Mouse (Mus musculus) hindbrain, embryonic 16.5 days (tissue): ENCODE data around the gene Sept9. TPM values are rescaled to one million over a fixed set of nuclear protein-coding genes. Genes with fewer than 3 reads are reported as not detected.

ENCODE experiments used
- ATAC-seq: fragments of 200-750 bp; cut with Nextera tagmentation; 2 replicates; pipeline ENCODE4 v1.8.0; 2017; ENCODE audit warnings: moderate TSS enrichment, moderate library complexity
- H3K27ac ChIP-seq: fragments of 300-500 bp; sonication (generic); 2 replicates; pipeline ENCODE4 v1.5.1; 2014; ENCODE audit warnings: low read depth, mild to moderate bottlenecking, control low read depth, low read length, moderate library complexity
- H3K27me3 ChIP-seq: fragments of 300-500 bp; sonication (generic); replicated peaks from 2 replicates; pipeline ENCODE4 v1.6.1; 2014; ENCODE audit warnings: low read length; ENCODE audit not compliant: control insufficient read depth, insufficient read depth
- H3K36me3 ChIP-seq: fragments of 300-500 bp; sonication (generic); 2 replicates; pipeline ENCODE4 v1.6.1; 2014; ENCODE audit warnings: mild to moderate bottlenecking, low read length, moderate library complexity, mixed read lengths; ENCODE audit not compliant: control insufficient read depth, insufficient read depth
- H3K4me1 ChIP-seq: fragments of 300-500 bp; sonication (generic); 2 replicates; pipeline ENCODE4 v1.6.1; 2014; ENCODE audit warnings: low read depth, low read length; ENCODE audit not compliant: control insufficient read depth, insufficient read depth
- H3K4me2 ChIP-seq: fragments of 300-500 bp; sonication (generic); 2 replicates; pipeline ENCODE4 v1.6.1; 2014; ENCODE audit warnings: mild to moderate bottlenecking, low read length, control low read depth, moderate library complexity
- H3K4me3 ChIP-seq: fragments of 300-500 bp; sonication (generic); 2 replicates; pipeline ENCODE4 v1.5.1; 2014; ENCODE audit warnings: mild to moderate bottlenecking, low read length, control low read depth, moderate library complexity
- H3K9ac ChIP-seq: fragments of 300-500 bp; sonication (generic); 2 replicates; pipeline ENCODE4 v1.6.1; 2014; ENCODE audit warnings: low read depth, mild to moderate bottlenecking, control low read depth, low read length, moderate library complexity
- H3K9me3 ChIP-seq: fragments of 300-500 bp; sonication (generic); 2 replicates; pipeline ENCODE4 v1.6.1; 2014; ENCODE audit warnings: mild to moderate bottlenecking, low read length, moderate library complexity; ENCODE audit not compliant: control insufficient read depth
- WGBS: fragments of 180-500 bp; shearing (Covaris S2); extraction: QIAGEN DNeasy Blood & Tissue Kit; methylation state at CpG from one replicate; pipeline ENCODE4 v1.1.7; 2014; 5-methylcytosine and 5-hydroxymethylcytosine counted together
- polyA plus RNA-seq: library from polyadenylated mRNA; unstranded; fragments of >200 nt; fragmentation: Nextera tagmentation; extraction: Ambion mirVana; gene quantifications from 2 replicates; pipeline ENCODE4 v1.2.1, GENCODE M21; 2015

Gene Sept9
- polyA plus RNA-seq, 1 experiment from 2014 or later: 109 TPM

- no peak overlapping the region for H3K27ac ChIP-seq
- 72% methylated on average over 8 of the region's 8 CpGs for WGBS
- no peak overlapping the region for H3K4me2 ChIP-seq
- H3K9me3 ChIP-seq: no peaks in the 10 kb centered on the region
- H3K4me1 ChIP-seq: peaks cover 18% of the 10 kb centered on the region
- no peak overlapping the region for H3K4me3 ChIP-seq
- H3K27me3 ChIP-seq: no peaks in the 10 kb centered on the region
- ATAC-seq: no peak
- no peak overlapping the region for H3K9ac ChIP-seq
- H3K36me3 ChIP-seq: no peaks in the 10 kb centered on the region
Observed at GRCm38 (mm10) chr11:117233818-117234217, 34.4 kb downstream of the Sept9 start.

DNA sequence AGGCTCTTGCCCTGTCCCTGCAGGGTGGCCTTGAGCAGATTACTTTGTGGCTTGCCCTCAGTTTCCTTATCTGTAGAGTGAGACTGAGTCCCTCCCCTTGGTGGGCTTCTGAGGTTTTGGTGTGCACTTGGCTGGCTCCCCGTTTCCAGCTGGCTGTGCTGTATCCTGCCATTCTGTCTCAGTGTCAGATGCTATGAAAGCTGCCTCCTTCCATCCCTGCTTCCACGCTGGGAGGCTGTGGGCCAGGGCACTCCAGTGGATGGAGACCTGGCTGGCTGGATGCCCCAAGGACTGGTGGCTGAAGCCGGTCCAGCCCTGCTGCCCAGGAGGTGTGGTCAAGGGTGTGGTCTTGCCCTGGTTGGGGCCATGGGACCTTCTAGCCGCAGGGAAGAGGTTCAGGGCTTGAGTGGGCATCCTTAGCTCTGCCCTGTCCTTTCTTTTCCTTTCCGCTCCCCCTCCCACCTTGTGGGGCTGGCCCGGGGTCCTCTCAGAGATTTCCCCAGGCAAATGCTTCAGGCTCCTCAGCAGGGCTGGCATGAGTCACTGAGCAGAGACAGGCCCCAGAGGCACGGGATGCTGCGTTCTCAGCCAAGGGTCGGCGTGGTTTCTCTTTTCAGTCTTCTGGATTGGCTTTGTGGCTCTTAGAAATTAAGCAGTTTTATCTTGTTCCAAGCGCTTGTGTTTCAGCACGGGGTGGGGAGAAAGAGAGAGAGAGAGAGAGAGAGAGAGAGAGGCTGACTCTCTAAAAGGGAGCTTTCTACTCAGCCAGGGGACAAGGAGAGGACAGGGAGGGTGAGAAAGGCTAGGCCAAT lies 35.8 kb downstream of the Sept9 start:
- peaks cover 18% of the 10 kb centered on the region for H3K4me1 ChIP-seq
- peak; percentile 62 for ATAC-seq
- 35% methylated on average over 10 of the region's 12 CpGs for WGBS
- no peaks in the 10 kb centered on the region for H3K36me3 ChIP-seq
- no peaks in the 10 kb centered on the region for H3K27me3 ChIP-seq
- no peak overlapping the region for H3K4me3 ChIP-seq
- H3K4me2 ChIP-seq: no peak overlapping the region
- H3K27ac ChIP-seq: no peak overlapping the region
- peak overlapping the region; percentile 12; the same call in 1 of the 2 replicates for H3K9ac ChIP-seq
- no peaks in the 10 kb centered on the region for H3K9me3 ChIP-seq

GRCm38 (mm10) chr11:117235898-117236459 lies 36.5 kb downstream of the Sept9 start:
- no peak overlapping the region for H3K9ac ChIP-seq
- WGBS: 25% methylated on average over 8 of the region's 9 CpGs
- no peaks in the 10 kb centered on the region for H3K36me3 ChIP-seq
- H3K27ac ChIP-seq: peak overlapping the region; percentile 9; the same call in 1 of the 2 replicates
- peaks cover 18% of the 10 kb centered on the region for H3K4me1 ChIP-seq
- no peak overlapping the region for H3K4me2 ChIP-seq
- no peak for ATAC-seq
- no peak overlapping the region for H3K4me3 ChIP-seq
- H3K27me3 ChIP-seq: no peaks in the 10 kb centered on the region
- H3K9me3 ChIP-seq: no peaks in the 10 kb centered on the region

DNA sequence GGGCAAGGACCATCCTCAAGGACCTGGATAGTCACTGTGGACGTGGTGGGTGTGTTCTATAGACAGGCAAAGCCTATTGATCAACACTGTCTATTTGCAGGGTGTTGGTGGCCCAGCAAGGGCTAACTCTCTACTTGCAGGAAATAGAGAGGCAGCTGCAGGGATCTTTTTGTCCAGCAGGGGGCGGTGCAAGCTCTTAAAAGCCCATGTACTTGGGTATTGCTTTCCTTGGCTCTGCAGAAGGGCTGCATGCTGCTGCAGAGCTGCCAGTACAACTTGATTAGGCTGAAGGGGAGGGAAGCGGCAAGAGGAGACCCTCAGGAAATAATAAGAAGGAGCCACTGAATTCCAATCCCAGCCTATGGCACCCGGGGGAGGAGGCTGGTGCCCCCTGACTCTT lies 38.7 kb downstream of the Sept9 start:
- no peaks in the 10 kb centered on the region for H3K36me3 ChIP-seq
- no peak overlapping the region; the same call in 1 of the 2 replicates for H3K9ac ChIP-seq
- 4% methylated on average over 4 of the region's 4 CpGs for WGBS
- peaks cover 11% of the 10 kb centered on the region for H3K4me1 ChIP-seq
- H3K4me3 ChIP-seq: no peak overlapping the region
- H3K27me3 ChIP-seq: no peaks in the 10 kb centered on the region
- H3K4me2 ChIP-seq: no peak overlapping the region
- ATAC-seq: peak; percentile 68
- H3K9me3 ChIP-seq: no peaks in the 10 kb centered on the region
- no peak overlapping the region for H3K27ac ChIP-seq

GRCm38 (mm10) chr11:117239617-117240016 lies 40.2 kb downstream of the Sept9 start:
- no peaks in the 10 kb centered on the region for H3K36me3 ChIP-seq
- peaks cover 11% of the 10 kb centered on the region for H3K4me1 ChIP-seq
- H3K4me2 ChIP-seq: no peak overlapping the region
- no peak for ATAC-seq
- no peaks in the 10 kb centered on the region for H3K9me3 ChIP-seq
- H3K9ac ChIP-seq: no peak overlapping the region
- H3K27ac ChIP-seq: no peak overlapping the region
- no peaks in the 10 kb centered on the region for H3K27me3 ChIP-seq
- 90% methylated on average over 6 of the region's 6 CpGs for WGBS
- H3K4me3 ChIP-seq: no peak overlapping the region

- Histone ChIP-seq H3K36me3 (no peaks in the 10 kb centered on the region), H3K4me2 (no peak overlapping the region), H3K9me3 (no peaks in the 10 kb centered on the region), H3K27me3 (no peaks in the 10 kb centered on the region), H3K9ac (no peak overlapping the region), H3K4me3 (no peak overlapping the region), H3K27ac (no peak overlapping the region), H3K4me1 (peaks cover 9% of the 10 kb centered on the region)
- WGBS: 82% methylated on average over 9 of the region's 9 CpGs
- no peak for ATAC-seq
Observed at GRCm38 (mm10) chr11:117240322-117240721, 40.9 kb downstream of the Sept9 start.

DNA sequence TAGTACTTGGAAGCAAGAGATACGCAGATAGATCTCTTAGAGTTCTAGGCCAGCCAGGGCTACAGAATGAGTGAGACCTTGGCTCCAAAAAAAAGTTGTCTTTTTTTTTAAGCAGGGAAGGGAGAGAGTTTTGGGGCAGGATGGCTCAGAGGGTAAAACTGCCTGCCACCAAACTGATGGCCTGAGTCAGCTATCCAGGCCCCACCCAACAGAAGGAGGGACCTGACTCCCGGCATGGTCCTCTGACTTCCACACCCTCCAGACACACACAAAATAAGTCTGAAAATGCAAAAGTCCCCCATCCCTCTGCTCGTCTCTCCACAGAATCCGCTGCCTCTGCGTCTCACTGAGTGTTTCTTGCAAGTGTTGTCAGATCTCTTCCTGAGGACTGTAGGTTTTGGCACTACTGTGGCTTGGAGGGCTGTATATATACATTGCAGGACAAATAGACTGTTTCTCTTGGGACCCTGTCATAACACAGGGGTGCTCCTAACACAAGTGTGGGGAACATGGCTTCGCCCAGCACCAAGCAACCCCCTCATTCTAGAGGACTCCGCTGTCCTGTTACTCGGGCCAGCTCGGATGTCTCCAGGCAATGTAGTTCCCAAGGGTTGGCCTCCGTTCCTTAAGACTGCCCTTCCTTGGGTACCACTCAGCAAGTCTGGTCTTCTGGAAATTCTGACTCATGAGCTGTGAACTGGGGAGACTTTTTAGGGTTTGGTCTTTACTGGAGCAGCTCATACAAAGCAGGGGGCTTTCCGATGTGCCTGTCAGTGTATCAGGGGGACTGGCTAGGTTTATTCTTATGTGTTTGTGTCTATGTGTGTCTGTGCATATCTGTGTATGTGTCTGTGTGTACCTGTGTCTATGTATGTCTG lies 41.6 kb downstream of the Sept9 start:
- H3K27ac ChIP-seq: no peak overlapping the region
- no peak for ATAC-seq
- WGBS: 85% methylated on average over 11 of the region's 11 CpGs

GRCm38 (mm10) chr11:117242339-117243084 lies 43.1 kb downstream of the Sept9 start:
- H3K36me3 ChIP-seq: no peaks in the 10 kb centered on the region
- H3K9ac ChIP-seq: no peak overlapping the region
- no peak for ATAC-seq
- H3K27me3 ChIP-seq: no peaks in the 10 kb centered on the region
- H3K27ac ChIP-seq: no peak overlapping the region
- H3K4me2 ChIP-seq: no peak overlapping the region
- H3K4me3 ChIP-seq: no peak overlapping the region
- 92% methylated on average over 10 of the region's 10 CpGs for WGBS
- no peaks in the 10 kb centered on the region for H3K4me1 ChIP-seq
- H3K9me3 ChIP-seq: no peaks in the 10 kb centered on the region

More for the DNA sequence above, 41.6 kb downstream of the Sept9 start:
- no peak overlapping the region for H3K4me3 ChIP-seq
- H3K4me2 ChIP-seq: no peak overlapping the region
- H3K4me1 ChIP-seq: peaks cover 1% of the 10 kb centered on the region
- H3K9me3 ChIP-seq: no peaks in the 10 kb centered on the region
- H3K36me3 ChIP-seq: no peaks in the 10 kb centered on the region
- no peaks in the 10 kb centered on the region for H3K27me3 ChIP-seq
- H3K9ac ChIP-seq: no peak overlapping the region
